Mouse (Mus musculus): ENCODE measurements around the gene Gjc2.
"Not testable (repeated sequence)": the region's sequence is repeated elsewhere in the genome, so short reads cannot be mapped to it uniquely, and the experiment has no call there.

Gjc2 gene

GRCm38 (mm10) chr11:59182864-59183331, at the start of gene Gjc2:
TSS of gene Gjc2 (minus strand) at chr11:59183213.
- DNase-seq (ENCODE audit: low read depth): no peak

- no peak for DNase-seq (ENCODE audit: low read depth)
These were observed 49.8 kb upstream of the Gjc2 start for GRCm38 (mm10) chr11:59232797-59233196.

- DNase-seq (ENCODE audit: low read depth): peak; percentile 74
These were observed 47.2 kb upstream of the Gjc2 start for GRCm38 (mm10) chr11:59230144-59230760.

GRCm38 (mm10) chr11:59228122-59228953, 45.3 kb upstream of the Gjc2 start, which contains the start of gene Arf1:
TSS of gene Arf1 (minus strand) at chr11:59228270.
- peak; percentile 97 for DNase-seq (ENCODE audit: low read depth)

GRCm38 (mm10) chr11:59227604-59228121, 44.6 kb upstream of the Gjc2 start:
- DNase-seq (ENCODE audit: low read depth): no peak

- peak; percentile 78 for DNase-seq (ENCODE audit: low read depth)
These were observed 44.0 kb upstream of the Gjc2 start for GRCm38 (mm10) chr11:59226787-59227603.

- peak; percentile 63 for DNase-seq (ENCODE audit: low read depth)
These were observed 43.2 kb upstream of the Gjc2 start for GRCm38 (mm10) chr11:59226251-59226650.

GRCm38 (mm10) chr11:59225167-59225566, 42.2 kb upstream of the Gjc2 start:
- DNase-seq (ENCODE audit: low read depth): no peak

GRCm38 (mm10) chr11:59224470-59224869, 41.5 kb upstream of the Gjc2 start:
- peak; percentile 28 for DNase-seq (ENCODE audit: low read depth)

GRCm38 (mm10) chr11:59224025-59224424, 41.0 kb upstream of the Gjc2 start:
- no peak for DNase-seq (ENCODE audit: low read depth)

GRCm38 (mm10) chr11:59222306-59222705, 39.3 kb upstream of the Gjc2 start:
- no peak for DNase-seq (ENCODE audit: low read depth)

- DNase-seq (ENCODE audit: low read depth): no peak
These were observed 38.6 kb upstream of the Gjc2 start for GRCm38 (mm10) chr11:59221604-59222003.

GRCm38 (mm10) chr11:59219064-59219463, 36.1 kb upstream of the Gjc2 start:
- peak; percentile 64 for DNase-seq (ENCODE audit: low read depth)

GRCm38 (mm10) chr11:59218389-59218998, 35.5 kb upstream of the Gjc2 start:
- no peak for DNase-seq (ENCODE audit: low read depth)

GRCm38 (mm10) chr11:59216955-59217354, 33.9 kb upstream of the Gjc2 start:
- no peak for DNase-seq (ENCODE audit: low read depth)

GRCm38 (mm10) chr11:59212892-59213494, 30.0 kb upstream of the Gjc2 start:
- no peak for DNase-seq (ENCODE audit: low read depth)

GRCm38 (mm10) chr11:59212320-59212719, 29.3 kb upstream of the Gjc2 start:
- DNase-seq (ENCODE audit: low read depth): peak; percentile 70

GRCm38 (mm10) chr11:59211561-59211960, 28.5 kb upstream of the Gjc2 start:
- not testable (repeated sequence) for DNase-seq (ENCODE audit: low read depth)

GRCm38 (mm10) chr11:59210020-59210419, 27.0 kb upstream of the Gjc2 start:
- no peak for DNase-seq (ENCODE audit: low read depth)

- no peak for DNase-seq (ENCODE audit: low read depth)
These were observed 26.6 kb upstream of the Gjc2 start for GRCm38 (mm10) chr11:59209580-59209979.

- peak; percentile 82 for DNase-seq (ENCODE audit: low read depth)
These were observed 26.0 kb upstream of the Gjc2 start for GRCm38 (mm10) chr11:59209003-59209441.

Measured in 416B (cell line).